Mouse (Mus musculus): ENCODE measurements around the gene Cntn3. TPM values are rescaled to one million over a fixed set of nuclear protein-coding genes. Genes with fewer than 3 reads are reported as not detected.

The Cntn3 gene
- polyA plus RNA-seq, 2 experiments = 0.70 to 1.1 TPM

DNA sequence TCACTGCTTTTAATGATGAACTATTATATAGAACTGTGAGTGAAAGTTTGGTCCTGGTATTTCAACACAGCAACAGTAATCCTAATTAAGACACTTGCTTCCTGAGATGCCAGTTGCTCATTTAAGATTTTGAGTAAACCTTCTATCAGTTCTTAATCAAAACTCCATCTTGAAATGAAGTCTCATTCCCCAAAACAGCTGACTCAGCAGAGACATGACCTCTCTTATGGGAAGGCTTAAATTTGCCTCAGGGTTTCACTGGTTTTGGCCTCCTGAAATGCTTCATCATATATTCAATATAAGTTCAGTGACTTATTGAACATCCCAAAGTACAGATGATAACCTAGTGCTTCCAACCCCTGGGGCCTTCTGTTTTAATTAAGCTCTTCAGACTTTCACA, 13.2 kb upstream of the Cntn3 start:
- Histone ChIP-seq H3K4me1 (replicated peaks; ENCODE audit: control insufficient read depth in 2 of 2, insufficient read depth in 2 of 2, low read length in 1 of 2) (no peaks in the 10 kb centered on the region), H3K4me3 (ENCODE audit: insufficient read depth in 1 of 2, low read depth in 2 of 2, low read length in 2 of 2) (no peak overlapping the region), H3K9me3 (ENCODE audit: control insufficient read depth, low read length) (no peaks in the 10 kb centered on the region), H3K36me3 (replicated peaks; ENCODE audit: control insufficient read depth, insufficient read depth, low read depth) (no peaks in the 10 kb centered on the region), H3K9ac (replicated peaks) (no peak overlapping the region), H3K27me3 (ENCODE audit: control insufficient read depth, insufficient read depth, low read length) (no peaks in the 10 kb centered on the region), H3K4me2 (ENCODE audit: low read depth) (no peak overlapping the region), H3K27ac (no peak overlapping the region)
- DNase-seq (ENCODE audit: low read depth in 3 of 3, low spot score in 3 of 3) (no peak), ATAC-seq (ENCODE audit: insufficient read depth) (no peak)
- TF ChIP-seq CTCF (IDR thresholded peaks at IDR 0.05; ENCODE audit: low read depth) = no peak
- TF ChIP-seq EP300 (IDR thresholded peaks at IDR 0.05; ENCODE audit: low read depth) = no peak

DNA sequence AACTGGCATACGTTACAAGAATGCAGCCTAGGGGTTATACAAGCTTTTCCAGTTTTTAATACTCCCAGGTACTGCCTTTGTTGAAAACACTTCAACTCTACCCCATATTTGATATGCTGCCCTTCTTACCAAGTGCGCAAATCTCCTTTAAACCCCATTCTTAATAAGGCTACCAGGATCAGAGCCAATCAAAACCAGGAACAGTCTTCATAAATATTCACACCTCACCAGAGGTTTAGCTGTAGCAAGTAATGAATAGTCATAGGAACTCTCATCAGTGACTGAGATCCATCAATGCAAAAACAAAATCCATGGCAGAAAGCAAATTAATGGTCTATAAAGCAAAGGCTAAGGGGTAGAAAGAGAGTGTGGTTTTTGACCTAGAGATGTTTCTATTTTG, 10.7 kb upstream of the Cntn3 start:
- 60% methylated on average over 2 of the region's 2 CpGs for WGBS (ENCODE audit: insufficient replicate concordance)
- H3K36me3 ChIP-seq (replicated peaks; ENCODE audit: control insufficient read depth, insufficient read depth, low read depth) = no peaks in the 10 kb centered on the region
- no peak overlapping the region for H3K4me2 ChIP-seq (ENCODE audit: low read depth)
- ATAC-seq (ENCODE audit: insufficient read depth) (no peak), DNase-seq (ENCODE audit: low read depth in 3 of 3, low spot score in 3 of 3) (no peak)
- H3K27me3 ChIP-seq (ENCODE audit: control insufficient read depth, insufficient read depth, low read length) = no peaks in the 10 kb centered on the region
- H3K9ac ChIP-seq (replicated peaks) = no peak overlapping the region
- H3K4me1 ChIP-seq (replicated peaks; ENCODE audit: control insufficient read depth in 2 of 2, insufficient read depth in 2 of 2, low read length in 1 of 2) = no peaks in the 10 kb centered on the region
- no peak overlapping the region for H3K27ac ChIP-seq
- no peak overlapping the region for H3K4me3 ChIP-seq (ENCODE audit: insufficient read depth in 1 of 2, low read depth in 2 of 2, low read length in 2 of 2)
- no peak for TF ChIP-seq CTCF (IDR thresholded peaks at IDR 0.05; ENCODE audit: low read depth)
- no peak for TF ChIP-seq EP300 (IDR thresholded peaks at IDR 0.05; ENCODE audit: low read depth)
- H3K9me3 ChIP-seq (ENCODE audit: control insufficient read depth, low read length) = no peaks in the 10 kb centered on the region

DNA sequence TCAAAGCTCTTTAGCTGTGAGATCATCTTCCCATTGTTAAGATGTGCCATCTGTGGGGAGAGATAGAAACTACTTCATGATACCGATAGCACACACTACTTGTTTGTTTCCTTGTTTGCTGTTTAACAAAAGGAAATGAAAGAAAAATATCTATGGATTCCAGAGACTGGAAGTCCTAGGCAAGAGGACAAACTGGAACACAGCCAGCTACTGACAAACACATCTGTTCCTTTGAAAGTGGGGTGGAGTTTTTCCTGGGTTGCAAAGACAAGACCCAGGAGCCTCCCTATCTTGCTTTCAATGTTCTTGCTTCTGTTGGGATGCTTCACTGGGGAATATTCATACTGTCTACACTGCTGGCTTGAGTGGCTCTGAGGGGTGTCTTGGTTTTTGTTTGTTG, 5.4 kb downstream of the Cntn3 start:
- Histone ChIP-seq H3K27ac (no peak overlapping the region), H3K9ac (replicated peaks) (no peak overlapping the region), H3K36me3 (replicated peaks; ENCODE audit: control insufficient read depth, insufficient read depth, low read depth) (no peaks in the 10 kb centered on the region), H3K4me1 (replicated peaks; ENCODE audit: control insufficient read depth in 2 of 2, insufficient read depth in 2 of 2, low read length in 1 of 2) (peaks cover 12 to 18% of the 10 kb centered on the region in 2 experiments), H3K4me2 (ENCODE audit: low read depth) (no peak overlapping the region), H3K4me3 (ENCODE audit: insufficient read depth in 1 of 2, low read depth in 2 of 2, low read length in 2 of 2) (no peak overlapping the region), H3K9me3 (ENCODE audit: control insufficient read depth, low read length) (no peaks in the 10 kb centered on the region), H3K27me3 (ENCODE audit: control insufficient read depth, insufficient read depth, low read length) (peaks cover 7% of the 10 kb centered on the region)
- ATAC-seq (ENCODE audit: insufficient read depth) (no peak), DNase-seq (ENCODE audit: low read depth in 3 of 3, low spot score in 3 of 3) (no peak)
- WGBS (ENCODE audit: insufficient replicate concordance) = 33% methylated on average over 1 of the region's 1 CpGs
- TF ChIP-seq CTCF (IDR thresholded peaks at IDR 0.05; ENCODE audit: low read depth) = no peak
- peak; percentile 30; the same call in 1 of the 2 replicates for TF ChIP-seq EP300 (IDR thresholded peaks at IDR 0.05; ENCODE audit: low read depth)

GRCm38 (mm10) chr6:102565228-102565627, 7.7 kb downstream of the Cntn3 start:
- DNase-seq (ENCODE audit: low read depth in 3 of 3, low spot score in 3 of 3) (no peak), ATAC-seq (ENCODE audit: insufficient read depth) (peak; percentile 19; the same call in 1 of the 2 replicates)
- WGBS (ENCODE audit: insufficient replicate concordance) = 79% methylated on average over 1 of the region's 1 CpGs
- H3K9me3 ChIP-seq (ENCODE audit: control insufficient read depth, low read length) = no peaks in the 10 kb centered on the region
- peaks cover 7% of the 10 kb centered on the region for H3K27me3 ChIP-seq (ENCODE audit: control insufficient read depth, insufficient read depth, low read length)
- H3K4me2 ChIP-seq (ENCODE audit: low read depth) = peak overlapping the region; percentile 84
- H3K27ac ChIP-seq = no peak overlapping the region
- TF ChIP-seq CTCF (IDR thresholded peaks at IDR 0.05; ENCODE audit: low read depth) = no peak
- peak; percentile 63 for TF ChIP-seq EP300 (IDR thresholded peaks at IDR 0.05; ENCODE audit: low read depth)
- H3K9ac ChIP-seq (replicated peaks) = no peak overlapping the region
- H3K36me3 ChIP-seq (replicated peaks; ENCODE audit: control insufficient read depth, insufficient read depth, low read depth) = no peaks in the 10 kb centered on the region
- no peak overlapping the region for H3K4me3 ChIP-seq (ENCODE audit: insufficient read depth in 1 of 2, low read depth in 2 of 2, low read length in 2 of 2)
- H3K4me1 ChIP-seq (replicated peaks; ENCODE audit: control insufficient read depth in 2 of 2, insufficient read depth in 2 of 2, low read length in 1 of 2) = peaks cover 14 to 21% of the 10 kb centered on the region in 2 experiments

GRCm38 (mm10) chr6:102564011-102564731, 8.7 kb downstream of the Cntn3 start:
- ATAC-seq (ENCODE audit: insufficient read depth) = peak; percentile 95
- H3K4me3 ChIP-seq (ENCODE audit: insufficient read depth in 1 of 2, low read depth in 2 of 2, low read length in 2 of 2) = peak overlapping the region; percentile 73 to 92
- H3K4me2 ChIP-seq (ENCODE audit: low read depth) = peak overlapping the region; percentile 84
- peaks cover 7% of the 10 kb centered on the region for H3K27me3 ChIP-seq (ENCODE audit: control insufficient read depth, insufficient read depth, low read length)
- TF ChIP-seq EP300 (IDR thresholded peaks at IDR 0.05; ENCODE audit: low read depth) (no peak), CTCF (IDR thresholded peaks at IDR 0.05; ENCODE audit: low read depth) (peak; percentile 65)
- H3K9ac ChIP-seq (replicated peaks) = peak overlapping the region; percentile 77
- no peaks in the 10 kb centered on the region for H3K9me3 ChIP-seq (ENCODE audit: control insufficient read depth, low read length)
- under 1% methylated on average over 62 of the region's 63 CpGs for WGBS (ENCODE audit: insufficient replicate concordance)
- no peaks in the 10 kb centered on the region for H3K36me3 ChIP-seq (replicated peaks; ENCODE audit: control insufficient read depth, insufficient read depth, low read depth)
- peaks cover 18 to 19% of the 10 kb centered on the region in 2 experiments for H3K4me1 ChIP-seq (replicated peaks; ENCODE audit: control insufficient read depth in 2 of 2, insufficient read depth in 2 of 2, low read length in 1 of 2)
- peak overlapping the region; percentile 52 for H3K27ac ChIP-seq
- peak; percentile 45 to 60 (median 46) for DNase-seq (ENCODE audit: low read depth in 3 of 3, low spot score in 3 of 3)

All from liver, embryonic 14.5 days (tissue).